Mouse (Mus musculus) small intestine, adult 2 months (tissue): Measurements from ENCODE around the gene Top2a. TPM values are rescaled to one million over a fixed set of nuclear protein-coding genes. Genes with fewer than 3 reads are reported as not detected.
"Not testable (repeated sequence)": the region's sequence is repeated elsewhere in the genome, so short reads cannot be mapped to it uniquely, and the experiment has no call there.

Experiments
- H3K27ac ChIP-seq: fragments of 200-500 bp; 2 replicates; pipeline ENCODE4 v1.5.1; 2012; ENCODE audit warnings: low read depth, low read length, control low read depth, inconsistent platforms; ENCODE audit not compliant: insufficient read depth
- H3K27me3 ChIP-seq: fragments of 200-500 bp; 2 replicates; pipeline ENCODE4 v1.6.1; 2012; ENCODE audit warnings: mild to moderate bottlenecking, moderate library complexity, low read length, inconsistent platforms; ENCODE audit not compliant: control insufficient read depth, insufficient read depth
- H3K36me3 ChIP-seq: fragments of 200-500 bp; 2 replicates; pipeline ENCODE4 v1.6.1; 2012; ENCODE audit warnings: mild to moderate bottlenecking, low read length, control low read depth, inconsistent platforms; ENCODE audit not compliant: control insufficient read depth, insufficient read depth
- H3K4me1 ChIP-seq: fragments of 200-500 bp; 2 replicates; pipeline ENCODE4 v1.6.1; 2012; ENCODE audit warnings: low read length, inconsistent platforms, mixed read lengths; ENCODE audit not compliant: control insufficient read depth, insufficient read depth, insufficient read length
- H3K4me3 ChIP-seq: fragments of 200-500 bp; 2 replicates; pipeline ENCODE4 v1.5.1; 2012; ENCODE audit warnings: low read depth, mild to moderate bottlenecking, control low read depth, inconsistent platforms, low read length, moderate library complexity
- CTCF ChIP-seq: fragments of 200-500 bp; IDR thresholded peaks from 2 replicates; pipeline ENCODE4 v1.5.1; 2012; ENCODE audit warnings: low read depth, mild to moderate bottlenecking, control low read depth, inconsistent platforms, low read length, moderate library complexity, mixed read lengths; ENCODE audit not compliant: insufficient replicate concordance, insufficient read length; ENCODE audit errors: extremely low read depth
- POLR2A ChIP-seq: fragments of 200-500 bp; IDR thresholded peaks from 2 replicates; pipeline ENCODE4 v1.6.1; 2012; ENCODE audit warnings: low read depth, mild to moderate bottlenecking, control low read depth, inconsistent platforms, low read length, moderate library complexity
- WGBS: fragments of 180-500 bp; shearing (Covaris S2); methylation state at CpG from one replicate; pipeline ENCODE4 v1.1.7; 2018; 5-methylcytosine and 5-hydroxymethylcytosine counted together
- polyA plus RNA-seq: library from polyadenylated mRNA; depleted of rRNA; stranded (reverse); fragments of >200 nt; gene quantifications from 2 replicates; pipeline ENCODE4 v1.2.3, GENCODE M21; 2012

The Top2a gene
- polyA plus RNA-seq, 1 experiment = 5.8 TPM

DNA sequence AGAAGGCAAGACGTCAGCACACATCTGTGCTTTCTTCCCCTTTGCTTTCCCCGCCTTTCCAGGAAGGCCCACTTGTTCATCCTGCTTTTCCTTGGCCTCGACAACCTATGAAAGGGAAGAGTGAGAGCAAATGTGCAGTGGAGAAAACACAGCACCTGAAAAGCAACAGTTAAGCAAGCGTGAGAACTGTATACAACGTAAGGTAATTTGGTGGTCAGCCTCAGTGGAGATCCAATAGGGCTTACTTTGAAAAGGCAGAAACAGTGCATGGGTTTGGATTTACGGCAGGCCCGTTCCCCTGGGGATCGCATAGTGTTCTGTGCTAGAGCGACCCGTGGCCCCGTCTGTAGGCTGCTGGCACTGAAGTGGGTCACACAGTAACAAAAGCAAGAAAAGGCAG, 24.7 kb downstream of the Top2a start:
- peaks cover 44% of the 10 kb centered on the region for H3K36me3 ChIP-seq
- no peak overlapping the region for H3K4me3 ChIP-seq
- 95% methylated on average over 11 of the region's 11 CpGs for WGBS
- no peak overlapping the region for H3K27ac ChIP-seq
- H3K27me3 ChIP-seq = no peaks in the 10 kb centered on the region
- TF ChIP-seq POLR2A (no peak), CTCF (no peak)
- H3K4me1 ChIP-seq = no peaks in the 10 kb centered on the region

DNA sequence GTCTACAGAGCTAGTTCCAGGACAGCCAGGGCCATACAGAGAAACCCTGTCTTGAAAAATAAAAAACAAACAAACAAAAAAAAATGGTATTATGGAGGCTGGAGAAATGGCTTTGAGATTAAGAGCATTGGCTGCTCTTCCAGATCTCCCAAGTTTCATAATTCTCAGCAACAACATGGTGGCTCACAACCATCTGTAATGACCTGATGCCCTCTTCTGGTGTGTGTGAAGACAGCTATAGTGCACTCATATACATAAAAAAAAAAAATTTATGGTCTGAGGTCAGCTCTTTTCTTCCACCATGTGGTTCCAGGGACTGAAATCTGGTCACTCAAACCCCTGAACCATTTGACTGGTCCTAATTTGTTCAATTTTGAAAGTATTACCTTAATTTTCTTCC, 25.2 kb downstream of the Top2a start:
- H3K27ac ChIP-seq = no peak overlapping the region
- no peaks in the 10 kb centered on the region for H3K4me1 ChIP-seq
- H3K27me3 ChIP-seq = no peaks in the 10 kb centered on the region
- H3K36me3 ChIP-seq = peaks cover 40% of the 10 kb centered on the region
- no peak for TF ChIP-seq CTCF
- TF ChIP-seq POLR2A = no peak
- no peak overlapping the region for H3K4me3 ChIP-seq

DNA sequence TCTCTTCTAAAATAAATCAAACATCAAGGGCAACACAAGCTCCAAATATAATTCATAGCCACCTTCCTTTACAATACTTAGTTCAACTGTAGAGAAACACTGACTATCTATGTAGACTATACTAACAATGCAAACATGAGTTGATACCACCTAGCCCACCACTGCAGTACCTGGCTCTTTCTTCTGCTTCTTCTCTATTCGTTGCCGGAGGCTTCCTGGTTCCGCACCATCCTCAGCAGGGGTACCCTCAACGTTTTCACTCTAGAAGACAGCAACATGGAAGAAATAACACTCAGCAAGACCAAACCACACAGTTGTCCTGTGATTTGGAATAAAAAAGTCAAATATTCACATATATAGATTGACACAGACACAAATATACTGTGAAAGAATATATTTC, 26.3 kb downstream of the Top2a start:
- 78% methylated on average over 4 of the region's 4 CpGs for WGBS
- Histone ChIP-seq H3K27ac (no peak overlapping the region), H3K27me3 (no peaks in the 10 kb centered on the region), H3K4me1 (no peaks in the 10 kb centered on the region), H3K4me3 (no peak overlapping the region), H3K36me3 (peaks cover 40% of the 10 kb centered on the region)
- TF ChIP-seq POLR2A (no peak), CTCF (no peak)

DNA sequence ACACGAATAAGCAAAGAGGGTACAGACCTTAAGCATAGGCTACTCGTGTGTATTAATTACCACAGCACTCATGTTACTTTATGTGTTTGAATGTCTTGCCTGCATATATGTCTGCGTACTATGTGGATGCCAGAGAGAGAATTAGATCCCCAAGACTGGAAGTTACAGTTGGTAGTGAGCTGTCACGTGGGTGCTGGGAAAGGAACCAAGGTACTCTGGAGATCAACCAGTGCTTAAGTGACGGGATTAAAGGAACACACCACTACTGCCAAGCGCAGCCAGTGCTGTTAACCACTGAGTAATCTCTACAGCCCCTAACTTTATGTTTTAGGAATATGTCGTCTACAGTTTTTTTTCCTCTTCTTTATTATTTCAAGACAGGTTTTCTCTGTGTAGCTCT, 28.0 kb downstream of the Top2a start:
- Histone ChIP-seq H3K4me3 (no peak overlapping the region), H3K27ac (no peak overlapping the region), H3K4me1 (no peaks in the 10 kb centered on the region), H3K27me3 (no peaks in the 10 kb centered on the region), H3K36me3 (peaks cover 34% of the 10 kb centered on the region)
- no peak for TF ChIP-seq CTCF
- no peak for TF ChIP-seq POLR2A
- 91% methylated on average over 7 of the region's 7 CpGs for WGBS

DNA sequence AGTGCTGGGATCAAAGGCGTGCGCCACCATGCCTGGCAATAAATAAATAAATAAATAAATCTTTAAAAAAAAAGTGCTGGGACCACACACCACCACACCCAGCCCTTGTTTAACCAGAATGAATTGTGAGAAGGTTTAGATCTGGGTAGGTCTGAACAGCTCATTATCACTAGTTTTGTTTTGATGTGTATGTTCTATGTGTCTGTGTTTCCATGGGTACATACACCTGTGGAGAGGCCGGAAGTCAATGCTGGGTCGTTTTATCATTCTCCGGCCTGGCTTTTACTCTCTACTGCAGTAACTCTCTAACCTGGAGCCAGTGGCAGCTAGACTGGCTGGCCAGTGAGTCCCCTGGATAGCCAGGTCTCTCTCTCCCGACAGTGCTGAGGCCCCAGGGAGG, 33.1 kb downstream of the Top2a start:
- Histone ChIP-seq H3K27me3 (no peaks in the 10 kb centered on the region), H3K27ac (no peak overlapping the region), H3K36me3 (peaks cover 18% of the 10 kb centered on the region), H3K4me1 (no peaks in the 10 kb centered on the region), H3K4me3 (no peak overlapping the region)
- TF ChIP-seq CTCF (no peak), POLR2A (no peak)
- WGBS = 76% methylated on average over 6 of the region's 6 CpGs

DNA sequence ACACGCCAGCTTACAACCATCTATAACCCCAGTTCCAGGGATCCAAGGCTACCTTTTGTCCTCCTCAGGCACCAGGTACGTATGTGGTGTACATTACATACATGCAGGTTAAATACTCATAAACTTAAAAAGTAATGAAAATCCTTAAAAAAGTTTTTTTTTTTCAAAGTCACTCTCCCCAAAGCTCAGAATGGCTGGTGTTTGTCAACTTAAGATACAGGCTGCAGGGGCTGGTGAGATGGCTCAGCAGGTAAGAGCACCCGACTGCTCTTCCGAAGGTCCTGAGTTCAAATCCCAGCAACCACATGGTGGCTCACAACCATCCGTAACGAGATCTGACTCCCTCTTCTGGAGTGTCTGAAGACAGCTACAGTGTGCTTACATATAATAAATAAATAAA, 35.7 kb downstream of the Top2a start:
- not testable (repeated sequence) for H3K4me1 ChIP-seq, H3K27me3 ChIP-seq, H3K4me3 ChIP-seq, H3K27ac ChIP-seq, H3K36me3 ChIP-seq
- 92% methylated on average over 6 of the region's 6 CpGs for WGBS

DNA sequence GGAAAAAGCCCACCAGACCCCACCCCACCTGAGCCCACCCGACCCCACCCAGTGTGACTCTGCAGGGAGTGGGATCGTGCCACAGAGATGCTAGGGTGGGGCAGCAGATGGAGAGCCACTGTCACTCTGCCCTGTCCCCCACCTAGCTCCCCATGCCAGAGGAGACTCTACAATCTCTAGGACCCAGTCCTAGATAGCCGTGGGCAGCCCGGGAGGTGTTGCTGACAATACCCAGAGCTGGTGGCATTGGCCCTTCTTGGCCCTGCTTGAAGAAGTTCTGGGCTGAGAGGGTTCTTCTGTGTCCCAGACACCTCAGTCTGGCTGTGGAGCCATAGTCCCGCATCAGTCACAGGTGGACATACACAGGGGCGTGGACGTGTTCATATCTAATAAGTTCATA, 38.4 kb downstream of the Top2a start:
- WGBS = 85% methylated on average over 7 of the region's 7 CpGs
- no peaks in the 10 kb centered on the region; the same call in 1 of the 2 replicates for H3K4me1 ChIP-seq
- no peaks in the 10 kb centered on the region for H3K36me3 ChIP-seq
- H3K27ac ChIP-seq = no peak overlapping the region
- TF ChIP-seq CTCF (no peak), POLR2A (no peak)
- H3K27me3 ChIP-seq = no peaks in the 10 kb centered on the region
- H3K4me3 ChIP-seq = no peak overlapping the region

DNA sequence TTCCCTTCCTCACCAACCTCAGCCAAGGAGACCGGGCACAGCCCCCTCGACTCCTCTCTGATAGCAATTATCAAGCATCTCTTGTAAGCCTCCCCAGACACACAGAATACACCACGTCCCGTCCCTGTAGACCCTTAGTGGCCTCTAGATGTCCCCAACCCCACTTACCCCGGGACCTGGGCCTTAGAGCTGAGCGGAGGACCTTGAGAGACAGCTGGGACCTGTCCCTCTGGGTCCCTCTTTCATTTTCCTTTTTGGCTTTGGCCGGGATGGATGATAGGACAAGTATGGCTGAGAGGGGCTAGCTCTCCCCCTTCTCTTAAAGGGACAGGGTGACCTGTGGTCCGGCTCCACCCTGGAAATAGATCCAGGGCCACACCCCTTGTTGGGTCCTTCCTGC, 40.4 kb downstream of the Top2a start:
- TF ChIP-seq CTCF (no peak), POLR2A (no peak)
- Histone ChIP-seq H3K4me1 (no peaks in the 10 kb centered on the region; the same call in 1 of the 2 replicates), H3K36me3 (no peaks in the 10 kb centered on the region), H3K27ac (no peak overlapping the region), H3K4me3 (no peak overlapping the region), H3K27me3 (no peaks in the 10 kb centered on the region)
- 65% methylated on average over 8 of the region's 8 CpGs for WGBS
